Mouse (Mus musculus) heart, postnatal 25 days (tissue): ENCODE measurements at regions not wholly inside any gene's neighbourhood (a gene's known extent, or its start where the extent isn't known, plus 50 kb on each side); places are given as distances from the start of the nearest gene placed in this dataset.

Experiments used
- DNase-seq: peaks from one replicate; pipeline ENCODE4 v3.0.0; 2022; ENCODE audit warnings: low spot score
- intact Hi-C: fragments of 180-260 bp; cut with DNase I; formaldehyde crosslinking; loops from one replicate; pipeline ENCODE4 v1.15.1; 2025

DNA sequence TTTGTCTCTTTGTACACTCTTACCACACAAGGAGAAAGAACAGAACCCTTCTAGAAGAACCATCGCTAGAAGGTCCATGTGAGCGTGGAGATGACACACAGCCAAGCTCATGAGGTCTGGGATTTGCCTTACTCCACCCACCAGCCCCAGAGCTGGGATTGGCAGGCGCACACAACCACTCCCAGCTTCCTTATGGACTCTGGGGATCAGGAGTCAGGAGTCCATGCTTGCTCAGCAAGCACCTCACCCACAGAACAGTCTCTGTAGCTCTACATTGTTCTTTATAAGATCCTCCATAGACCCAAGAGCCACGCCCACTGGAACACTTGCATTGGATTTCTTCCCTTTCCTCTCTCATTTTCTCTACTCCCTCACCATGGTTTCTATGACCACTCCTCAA, 261.4 kb upstream of the Cdh5 start:
- intact Hi-C loops = no loop called here
- DNase-seq = no peak

DNA sequence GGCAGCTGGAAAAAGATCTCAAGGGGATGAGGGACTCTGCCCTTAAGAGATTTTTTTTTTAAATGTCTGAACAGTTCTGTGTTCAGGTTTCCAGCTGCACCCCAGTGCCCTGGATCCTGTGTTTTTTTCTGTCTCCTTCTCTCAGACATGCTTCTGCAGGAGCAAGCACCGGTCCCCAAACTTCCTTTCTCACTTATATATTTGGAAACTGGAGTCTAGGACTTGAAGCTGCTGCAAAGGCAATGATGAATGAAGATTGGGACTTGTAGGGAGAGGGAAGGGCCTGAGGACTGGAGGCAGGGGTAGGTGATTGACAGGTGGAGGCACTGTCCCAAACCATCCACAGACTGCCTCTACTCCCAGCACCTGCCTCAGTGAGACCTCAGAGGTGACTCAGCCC, 255.5 kb upstream of the Cdh5 start:
- intact Hi-C loops = no loop called here

DNA sequence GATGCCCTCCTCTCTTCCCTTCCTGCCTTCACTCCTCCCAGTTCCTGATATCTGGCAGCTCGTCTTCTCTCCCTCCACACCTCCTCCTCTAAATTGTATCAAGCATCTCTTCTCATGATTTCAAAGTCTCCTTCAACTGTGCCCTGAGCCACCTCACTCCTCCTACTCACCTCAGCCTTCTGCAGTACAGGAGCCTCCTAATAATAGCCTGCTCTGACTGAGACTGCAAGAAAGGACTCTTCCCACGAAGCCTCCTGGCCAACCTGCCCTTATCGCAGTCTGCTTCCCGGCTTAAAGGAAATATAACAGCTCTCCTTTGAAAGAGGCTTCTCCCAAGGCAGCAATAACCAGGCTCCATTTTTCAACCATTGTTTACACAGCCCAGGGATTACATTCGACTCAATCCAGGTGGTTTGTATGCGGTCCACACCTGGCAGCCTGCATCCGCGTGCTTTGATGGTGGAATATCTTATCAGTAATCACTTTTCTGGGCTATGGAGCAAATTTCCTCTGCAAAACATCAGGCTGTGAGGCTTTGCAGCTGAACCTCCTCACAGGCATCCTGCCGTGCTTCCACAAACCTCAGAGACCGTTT, 254.9 kb upstream of the Cdh5 start:
- intact Hi-C loops = no loop called here
- DNase-seq = no peak

More for the DNA sequence above, 255.5 kb upstream of the Cdh5 start:
- DNase-seq = no peak

DNA sequence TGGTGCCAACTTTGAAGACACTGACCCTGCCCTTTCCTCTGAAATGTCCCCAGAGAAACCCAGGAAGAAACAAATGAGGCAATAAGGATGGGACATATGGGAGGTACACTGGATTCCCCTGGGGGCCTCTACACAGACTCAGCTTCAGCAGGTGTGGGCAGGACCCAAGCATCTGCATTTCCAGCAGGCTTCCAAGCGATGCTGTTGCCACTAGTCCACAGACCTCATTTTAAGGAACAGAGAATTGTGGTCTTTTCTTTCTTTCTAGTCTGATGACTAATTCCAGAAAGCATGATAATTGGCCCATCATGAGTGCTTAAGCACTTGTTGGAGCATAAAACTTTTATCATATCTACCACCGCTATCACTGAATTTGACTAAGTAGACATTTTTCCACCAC, 251.6 kb upstream of the Cdh5 start:
- intact Hi-C loops = no loop called here
- DNase-seq = no peak

DNA sequence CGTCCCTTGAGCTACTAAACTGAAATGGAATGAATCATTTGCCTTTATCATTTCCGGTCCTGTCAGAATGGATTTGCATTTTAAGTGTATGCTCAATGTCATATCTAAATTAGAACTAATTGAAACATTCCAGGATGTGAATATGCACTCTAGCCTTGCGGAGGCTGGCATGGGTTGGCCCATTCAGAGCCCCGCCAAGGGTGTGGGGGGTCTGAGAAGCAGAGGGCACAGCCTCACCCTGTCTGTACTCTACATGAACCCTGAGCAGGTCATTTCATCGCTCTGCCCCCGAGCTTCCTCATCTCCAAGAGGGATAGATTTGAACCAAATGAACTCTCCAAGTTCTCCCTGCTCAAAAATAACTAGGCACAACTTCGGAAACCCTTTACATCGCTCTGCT, 250.1 kb upstream of the Cdh5 start:
- intact Hi-C loops = no loop called here
- no peak for DNase-seq

DNA sequence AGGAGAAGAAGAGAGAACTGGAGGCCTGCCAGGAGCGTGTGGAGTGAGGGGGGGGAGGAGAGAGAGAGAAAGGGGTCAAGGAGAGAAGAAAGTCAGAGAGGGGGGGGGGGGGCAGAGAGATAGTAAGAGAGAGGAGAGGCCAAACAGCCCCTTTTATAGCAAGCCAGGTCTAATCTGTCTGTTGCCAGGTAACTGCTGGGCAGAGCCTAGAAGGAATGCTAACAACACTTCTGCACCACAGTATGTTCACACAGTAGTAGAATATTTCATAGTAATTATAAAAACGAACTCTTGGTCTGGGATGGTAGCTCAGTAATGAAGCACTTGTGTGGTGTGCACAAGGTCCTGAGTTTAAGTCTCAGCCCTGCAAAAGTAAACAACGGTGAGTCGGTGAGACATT, 248.4 kb upstream of the Cdh5 start:
- no peak for DNase-seq
- intact Hi-C loops = no loop called here

DNA sequence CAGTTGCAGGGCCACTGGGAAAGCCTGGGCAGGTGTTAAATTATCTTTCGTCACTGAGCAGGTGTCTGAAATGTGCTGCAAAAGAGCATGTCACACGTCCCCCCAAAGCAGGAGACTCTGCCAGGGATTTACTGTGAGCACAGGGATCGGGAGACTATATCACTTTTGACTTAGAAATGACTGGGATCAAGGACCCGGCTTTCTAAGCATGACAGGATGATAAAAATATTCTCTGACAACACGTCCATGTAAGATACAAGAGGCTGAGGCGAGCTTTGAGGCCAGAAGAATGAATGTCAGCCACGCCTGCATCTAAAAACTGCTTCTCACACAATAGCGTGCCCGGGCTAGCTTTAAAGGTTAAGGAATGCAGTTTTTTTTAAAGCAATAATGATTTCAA, 246.1 kb upstream of the Cdh5 start:
- intact Hi-C loops = loop anchor here (1.0 to 5.0 kb wide), 2 partner anchors 59 to 172 kb away; no protein-coding TSS in a partner anchor
- no peak for DNase-seq

DNA sequence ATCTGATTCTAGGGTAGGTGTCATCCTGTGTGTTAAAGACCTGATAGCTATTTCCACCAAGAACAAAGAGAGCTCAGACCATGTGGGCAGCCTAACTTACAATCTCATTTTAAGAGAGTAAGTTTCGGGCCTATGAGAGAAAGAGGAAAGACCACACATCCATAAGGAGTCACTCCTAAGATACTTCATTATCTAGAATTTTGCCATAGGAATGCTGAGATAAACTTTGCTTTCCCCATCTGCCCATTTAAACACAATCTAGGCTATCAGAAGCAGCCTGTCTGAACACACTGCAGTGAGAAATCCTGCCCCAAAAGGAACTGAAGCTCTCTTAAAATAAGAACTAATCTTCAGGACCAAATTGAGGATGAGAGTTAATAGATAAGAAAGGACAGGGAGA, 242.3 kb upstream of the Cdh5 start:
- no peak for DNase-seq
- intact Hi-C loops = loop anchor here (5.0 kb wide), 1 partner anchor 168 kb away; no protein-coding TSS in a partner anchor

DNA sequence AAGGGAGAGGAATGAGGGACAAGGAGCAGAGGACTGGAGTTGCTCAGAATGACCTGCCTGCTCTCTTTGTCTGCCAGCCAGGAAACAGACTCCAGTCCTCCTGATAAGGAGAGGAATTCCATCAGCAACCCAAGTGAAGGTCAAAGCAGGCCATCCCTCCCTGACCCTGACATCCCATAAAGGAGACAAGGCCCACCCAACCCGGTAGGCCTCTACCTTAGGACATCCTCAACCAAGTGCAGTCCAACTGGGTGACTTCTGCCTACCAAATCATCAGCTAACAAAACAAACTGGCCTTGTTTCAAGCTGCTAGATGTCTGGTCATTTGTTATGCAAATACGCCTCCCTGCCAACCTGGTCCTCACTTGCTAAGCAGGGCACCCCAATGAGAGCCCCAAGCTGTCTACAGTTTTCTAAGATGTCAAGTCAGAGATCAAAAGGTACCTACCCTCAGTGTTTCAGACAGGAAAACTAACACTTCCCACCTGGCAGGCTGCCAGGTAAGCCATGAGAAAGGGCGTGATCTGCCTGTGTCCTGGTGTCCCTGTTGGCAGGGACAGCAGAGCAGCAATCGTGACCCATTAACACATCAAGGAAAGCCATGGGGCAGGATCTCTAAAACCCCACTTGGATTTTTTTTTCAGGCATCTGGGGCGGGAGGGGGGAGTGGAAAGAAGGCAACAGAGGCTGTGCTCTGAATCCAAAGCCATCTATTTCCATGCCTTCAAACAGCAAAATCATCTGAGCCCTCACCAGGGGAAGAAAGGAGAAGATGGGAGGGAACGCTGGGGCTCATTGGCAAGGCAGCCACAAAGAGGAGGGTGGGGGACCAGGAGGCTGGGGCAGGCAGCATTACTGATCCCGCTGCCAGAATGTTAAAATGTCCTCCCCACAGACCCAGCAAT, 227.6 kb upstream of the Cdh5 start:
- intact Hi-C loops = no loop called here
- peak; percentile 7 for DNase-seq

DNA sequence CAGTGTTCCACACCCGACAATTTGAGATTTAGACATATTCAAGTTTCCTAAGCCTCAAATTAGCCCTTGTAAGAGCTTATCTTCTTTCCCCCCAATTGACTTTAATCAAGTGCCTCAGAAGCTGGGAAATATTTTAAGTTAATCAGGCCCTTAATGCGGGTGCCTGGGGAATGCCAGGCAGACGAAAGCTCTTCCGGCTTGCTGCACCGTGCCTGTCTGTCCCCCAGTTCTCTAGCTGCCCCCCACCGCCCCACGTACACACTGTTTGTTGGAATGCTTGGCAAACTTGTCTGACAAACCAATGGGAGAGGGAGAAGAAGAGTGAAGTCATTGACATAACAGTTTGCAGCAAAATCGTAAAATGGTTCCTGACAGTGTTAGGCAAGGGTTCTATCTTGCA, 226.9 kb upstream of the Cdh5 start:
- intact Hi-C loops = no loop called here
- DNase-seq = no peak

DNA sequence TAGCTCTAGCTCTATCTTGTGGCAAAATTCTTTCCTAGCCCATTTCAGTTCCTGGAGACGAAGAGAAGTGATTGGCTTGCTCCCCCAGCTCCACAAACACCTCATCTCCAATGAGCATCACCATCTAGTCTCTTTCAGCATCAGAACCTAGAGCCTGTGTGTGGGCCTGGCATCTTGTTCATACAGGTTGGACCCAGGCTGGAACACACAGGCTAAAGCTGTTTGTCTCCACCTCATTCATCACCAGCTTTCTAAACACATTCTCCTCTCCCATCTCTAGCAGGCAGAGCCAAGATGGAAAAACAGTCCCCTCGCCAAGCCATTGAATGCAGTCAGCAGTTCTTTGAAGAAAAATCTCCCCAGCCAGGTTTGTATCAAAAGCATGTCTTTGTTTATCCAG, 221.9 kb upstream of the Cdh5 start:
- intact Hi-C loops = no loop called here

DNA sequence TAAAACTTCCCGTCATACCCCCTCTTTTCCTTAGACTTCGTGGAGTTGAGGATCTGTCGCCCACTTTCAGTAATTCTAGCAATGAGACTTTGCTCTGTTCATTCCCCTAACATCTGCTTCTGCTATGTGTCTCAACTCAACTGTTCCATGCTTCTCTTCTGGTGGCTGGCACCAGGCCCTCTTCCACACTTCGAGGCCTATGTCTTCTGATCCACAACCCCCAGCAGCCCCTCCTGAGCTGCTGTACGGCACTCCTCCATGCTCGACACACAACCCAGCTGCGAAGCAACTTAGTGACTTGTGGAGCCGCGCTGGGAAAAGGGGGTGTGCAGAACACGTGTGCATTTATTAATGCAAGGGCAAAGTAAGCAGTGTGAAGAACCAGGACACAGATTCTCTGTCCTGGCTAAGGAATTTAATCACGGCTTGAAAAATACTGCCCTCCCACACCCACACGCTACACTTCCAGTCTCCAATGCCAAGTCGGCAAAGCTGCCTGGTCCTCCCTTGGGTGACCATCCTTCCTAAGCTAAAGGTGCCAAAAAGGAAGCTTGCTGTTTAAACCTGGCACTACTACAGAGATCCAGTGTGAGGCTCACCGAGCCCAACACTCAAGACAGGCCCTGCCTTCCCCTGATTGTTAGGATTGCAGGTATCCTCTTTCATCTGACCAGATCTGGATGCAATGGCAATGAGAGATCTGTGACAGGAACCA, 220.8 kb upstream of the Cdh5 start:
- intact Hi-C loops = no loop called here

More for the DNA sequence above, 221.9 kb upstream of the Cdh5 start:
- DNase-seq = no peak

DNA sequence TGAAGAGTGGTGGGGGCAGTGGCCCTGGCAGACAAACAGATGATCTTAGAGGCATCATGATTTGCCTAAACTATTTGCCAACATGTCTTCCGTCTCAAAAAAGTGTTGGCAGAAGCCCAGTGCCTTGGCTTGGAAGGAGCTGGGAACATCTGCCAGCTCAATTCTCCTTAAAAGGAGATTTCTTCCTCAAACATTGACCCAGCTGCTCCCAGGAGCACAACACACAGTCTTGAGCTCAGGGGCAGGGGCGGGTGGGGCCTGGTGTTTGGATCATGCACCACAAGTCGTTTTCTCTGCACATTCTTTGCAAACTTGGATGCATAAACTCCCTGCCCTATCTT, 220.3 kb upstream of the Cdh5 start:
- intact Hi-C loops = no loop called here
- DNase-seq = peak; percentile 10

More for the DNA sequence above, 220.8 kb upstream of the Cdh5 start:
- peak; percentile 3 for DNase-seq

DNA sequence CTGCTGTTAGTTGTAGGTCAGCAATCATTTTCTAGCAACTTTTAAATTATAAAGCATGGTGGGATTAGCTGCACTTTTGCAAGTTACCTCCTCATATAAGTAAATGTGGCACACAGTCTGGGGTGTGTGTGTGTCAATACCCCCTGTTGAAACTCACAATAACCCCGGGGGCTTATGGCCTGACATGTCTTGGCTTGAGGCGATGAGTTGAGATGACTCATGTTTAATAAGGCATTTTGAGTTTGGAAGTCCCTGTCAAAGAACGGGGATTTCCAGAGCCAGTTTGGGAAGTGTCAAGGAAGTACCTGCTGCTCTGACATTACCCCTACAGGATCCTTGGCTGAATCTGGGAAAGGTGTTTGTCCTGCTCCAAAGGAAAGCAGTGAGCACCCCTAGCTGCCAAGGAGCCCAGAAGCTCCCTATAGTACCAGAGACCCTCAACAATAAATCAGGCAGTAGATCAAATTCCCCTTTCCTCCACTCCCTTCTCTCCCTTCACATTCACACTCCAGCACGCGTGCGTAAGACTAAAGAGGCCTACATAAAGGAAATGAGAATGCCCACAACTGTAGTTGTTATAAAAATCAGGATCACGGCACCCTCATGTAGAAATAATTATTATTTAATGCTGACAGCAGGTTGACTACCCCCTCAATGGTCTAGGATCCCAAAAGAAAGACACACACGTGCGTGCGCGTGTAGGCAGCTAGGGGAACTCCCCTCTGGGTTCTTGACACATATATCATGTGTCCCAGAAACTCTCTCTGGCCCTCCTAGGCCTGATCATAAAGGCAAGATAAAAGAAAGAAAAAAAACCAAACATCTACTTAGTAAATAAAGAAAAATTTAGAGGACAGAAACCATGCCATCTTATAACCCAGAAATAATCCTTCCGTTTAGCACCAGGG, 216.3 kb upstream of the Cdh5 start:
- intact Hi-C loops = no loop called here
- no peak for DNase-seq

DNA sequence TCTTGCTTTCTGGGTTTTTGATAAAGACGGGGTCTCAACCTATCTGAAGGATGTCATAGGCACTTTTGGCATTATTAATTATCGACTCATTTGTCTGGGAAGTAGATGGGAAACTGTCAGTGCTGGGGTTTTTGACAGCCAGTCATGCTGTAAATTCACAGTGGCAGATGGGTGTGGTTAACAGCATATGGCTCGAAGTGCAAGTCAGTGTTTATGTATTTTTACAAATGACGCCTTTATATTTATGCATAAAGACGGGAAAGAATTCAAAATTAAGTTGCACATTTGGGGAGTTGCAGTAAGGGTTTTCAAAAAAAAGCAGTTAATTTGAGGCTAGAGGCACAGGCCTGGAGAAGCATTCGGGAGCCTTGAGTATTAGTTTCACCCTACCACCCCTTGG, 206.8 kb upstream of the Cdh5 start:
- no peak for DNase-seq
- intact Hi-C loops = no loop called here

DNA sequence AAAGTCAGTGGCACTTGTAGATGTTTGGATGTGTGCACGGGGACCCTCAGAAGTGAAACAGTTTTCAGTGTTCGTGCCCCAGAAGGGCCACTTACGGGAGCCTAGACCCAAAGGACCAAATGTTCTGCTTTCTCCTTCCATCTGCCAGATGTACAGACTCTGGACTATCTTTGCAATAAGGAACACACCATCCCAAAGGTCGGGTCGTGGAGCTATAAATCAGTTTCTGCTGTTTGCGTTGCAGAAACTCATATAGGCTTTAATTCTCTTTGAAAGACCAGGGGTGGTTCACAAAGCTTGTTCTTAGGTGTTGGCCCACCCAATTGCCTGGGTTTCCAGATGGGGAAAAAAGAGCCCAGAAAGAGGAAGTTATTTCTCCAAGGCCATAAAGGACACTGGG, 206.3 kb upstream of the Cdh5 start:
- no peak for DNase-seq
- intact Hi-C loops = no loop called here

DNA sequence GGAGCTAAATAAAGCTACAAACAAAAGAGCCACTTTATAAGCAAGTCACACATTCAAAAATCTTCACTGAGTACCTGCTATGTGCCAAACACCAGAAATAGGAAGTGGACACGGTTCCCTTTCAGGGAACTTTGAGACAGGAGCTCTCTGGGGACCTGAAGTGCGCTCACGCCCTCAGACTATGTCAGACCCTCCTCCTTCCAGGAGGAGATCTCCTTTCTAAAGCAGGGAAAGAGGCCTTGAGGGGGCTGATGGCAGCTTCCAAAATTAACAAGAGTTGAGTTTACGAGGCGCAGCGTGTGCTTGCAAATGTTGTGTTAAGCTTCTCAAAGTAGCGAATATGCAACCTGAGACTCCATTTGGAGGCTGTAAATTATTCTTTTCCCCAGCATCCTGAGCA, 204.0 kb upstream of the Cdh5 start:
- intact Hi-C loops = no loop called here
- DNase-seq = no peak

DNA sequence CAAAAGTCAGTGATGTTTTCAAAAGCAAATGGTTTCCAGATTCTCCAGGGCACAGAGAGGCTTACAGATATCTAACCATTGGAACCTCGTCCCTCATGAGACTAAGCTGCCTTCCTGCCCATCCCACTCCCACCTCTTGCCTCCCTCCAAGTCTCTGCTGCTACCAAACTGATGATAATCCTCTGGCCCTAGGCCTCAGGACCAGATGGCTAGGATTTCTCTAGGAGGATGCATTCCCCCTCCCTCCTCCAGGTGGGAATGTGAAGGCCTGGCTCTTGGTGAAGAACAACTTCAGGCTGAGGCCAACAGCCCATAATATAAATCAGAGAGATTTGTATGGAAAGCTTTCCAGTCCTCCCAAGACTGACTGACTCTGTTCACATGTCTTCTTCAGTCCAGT, 198.9 kb upstream of the Cdh5 start:
- intact Hi-C loops = no loop called here
- no peak for DNase-seq

DNA sequence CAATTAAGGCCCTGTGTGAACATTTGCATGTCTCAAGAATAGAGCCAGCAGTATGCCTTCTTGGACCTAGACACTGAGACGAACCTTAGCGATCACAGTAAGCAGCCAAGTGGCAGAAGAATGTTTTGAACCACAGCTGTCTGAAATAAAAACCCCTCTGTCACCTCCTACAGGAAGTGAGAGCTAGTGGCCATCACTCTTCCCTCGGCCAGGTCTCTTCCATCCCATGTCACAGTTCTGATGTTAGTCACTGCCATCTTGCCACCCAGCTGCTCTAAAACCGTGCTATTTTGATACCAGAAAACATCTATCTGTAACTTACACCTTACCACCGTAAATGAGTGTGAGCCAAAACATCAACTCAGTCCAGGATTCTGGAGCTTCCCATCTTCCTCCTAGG, 197.8 kb upstream of the Cdh5 start:
- no peak for DNase-seq
- intact Hi-C loops = no loop called here

DNA sequence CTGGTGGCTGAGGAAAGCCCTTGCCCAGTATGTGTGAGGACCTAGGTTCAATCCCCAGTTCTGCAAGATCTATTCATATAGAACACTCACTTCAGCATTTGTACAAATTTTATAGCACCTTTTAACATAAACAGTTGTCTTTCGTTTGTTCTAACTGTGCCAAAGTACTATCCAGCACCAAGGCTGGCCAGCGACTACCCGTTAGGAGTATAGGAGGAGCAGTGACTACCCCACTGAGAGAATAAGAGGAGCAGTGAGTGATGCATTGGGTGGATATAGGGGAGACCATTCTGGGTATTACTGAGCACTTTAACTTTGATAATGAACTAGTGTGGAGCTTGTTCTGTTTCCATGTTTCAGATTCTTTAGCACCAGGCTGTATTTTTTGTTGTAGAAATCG, 193.8 kb upstream of the Cdh5 start:
- no peak for DNase-seq
- intact Hi-C loops = no loop called here
